Mouse (Mus musculus) brain, embryonic 14.5 days (tissue): Measurements from ENCODE around the gene Ing4. TPM values are rescaled to one million over a fixed set of nuclear protein-coding genes. Genes with fewer than 3 reads are reported as not detected.

ENCODE experiments used
- DNase-seq: peaks from one replicate; pipeline ENCODE4 v3.0.0-alpha.2; 2011; ENCODE audit warnings: low read depth
- CTCF ChIP-seq: fragments of 200-500 bp; IDR thresholded peaks from 2 replicates; pipeline ENCODE4 v1.5.1; 2012; ENCODE audit warnings: inconsistent platforms, mild to moderate bottlenecking, moderate library complexity, borderline replicate concordance; ENCODE audit not compliant: insufficient read depth, insufficient read length; ENCODE audit errors: extremely low read depth
- POLR2A ChIP-seq: fragments of 200-500 bp; IDR thresholded peaks from 2 replicates; pipeline ENCODE4 v1.6.1; 2012; ENCODE audit warnings: mild to moderate bottlenecking, inconsistent platforms, borderline replicate concordance; ENCODE audit not compliant: poor library complexity, insufficient read depth, insufficient read length, severe bottlenecking; ENCODE audit errors: extremely low read depth
- polyA plus RNA-seq: library from polyadenylated mRNA; depleted of rRNA; stranded (reverse); fragments of >200 nt; gene quantifications from 2 replicates; pipeline ENCODE4 v1.2.3, GENCODE M21; 2012

Gene Ing4
- polyA plus RNA-seq, 1 experiment, result 127 TPM

DNA sequence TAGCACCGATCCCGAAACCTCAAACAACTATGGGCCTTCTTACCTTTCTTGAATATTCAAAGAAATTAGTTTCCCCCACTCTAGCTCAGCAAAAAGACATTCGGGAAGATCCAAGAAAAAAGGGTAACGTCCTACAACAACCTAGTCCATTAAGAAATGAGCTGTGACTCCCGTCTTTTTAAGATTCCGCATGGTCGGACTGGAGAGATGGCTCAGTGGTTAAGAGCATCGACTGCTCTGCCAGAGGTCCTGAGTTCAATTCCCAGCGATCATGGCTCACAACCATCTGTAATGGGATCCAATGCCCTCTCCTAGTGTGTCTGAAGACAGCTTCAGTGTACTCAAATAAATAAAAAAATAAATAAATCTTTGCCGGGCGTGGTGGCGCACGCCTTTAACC lies 31.5 kb upstream of the Ing4 start:
- DNase-seq, result no peak
- TF ChIP-seq CTCF (no peak), POLR2A (no peak)

DNA sequence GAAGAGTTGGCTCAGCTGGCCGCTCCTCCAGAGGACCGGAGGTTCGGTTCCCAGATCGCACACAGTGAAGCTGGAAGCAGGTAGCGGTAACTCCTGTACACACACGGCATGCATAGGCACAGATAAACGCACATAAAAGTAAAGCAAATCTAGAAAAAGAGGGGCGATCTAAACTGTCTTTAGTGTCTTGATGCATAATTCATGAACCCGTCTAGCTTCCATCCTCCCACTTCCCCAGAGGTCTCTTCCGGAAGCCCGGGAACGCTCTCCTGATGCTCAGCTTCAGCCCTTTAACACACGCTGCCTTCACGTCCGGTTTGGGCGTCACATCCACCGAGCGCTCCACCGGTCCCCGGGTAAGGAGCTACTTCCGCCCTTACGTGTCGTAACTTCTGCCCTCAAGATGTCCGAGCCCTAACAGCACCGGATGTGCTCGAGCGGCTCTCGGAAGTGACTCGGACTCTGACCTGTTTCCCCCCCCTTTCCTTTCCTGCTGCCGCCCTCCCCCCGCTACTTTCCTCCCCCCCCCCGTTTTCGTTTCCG lies 30.9 kb upstream of the Ing4 start:
- peak; percentile 100 for DNase-seq
- 0 out of 2 replicates have a peak, but pooled peaks have one; percentile 26 for TF ChIP-seq POLR2A
- TF ChIP-seq CTCF, result no peak

DNA sequence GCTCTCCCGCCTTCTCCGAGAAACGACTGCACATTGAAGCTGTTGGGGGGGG lies 30.6 kb upstream of the Ing4 start, which contains the start of gene Zfp384:
TSS of gene Zfp384 (plus strand) at position 17 of the 52 bp plus-strand sequence.
- TF ChIP-seq POLR2A, result no peak
- TF ChIP-seq CTCF, result no peak
- no peak for DNase-seq

DNA sequence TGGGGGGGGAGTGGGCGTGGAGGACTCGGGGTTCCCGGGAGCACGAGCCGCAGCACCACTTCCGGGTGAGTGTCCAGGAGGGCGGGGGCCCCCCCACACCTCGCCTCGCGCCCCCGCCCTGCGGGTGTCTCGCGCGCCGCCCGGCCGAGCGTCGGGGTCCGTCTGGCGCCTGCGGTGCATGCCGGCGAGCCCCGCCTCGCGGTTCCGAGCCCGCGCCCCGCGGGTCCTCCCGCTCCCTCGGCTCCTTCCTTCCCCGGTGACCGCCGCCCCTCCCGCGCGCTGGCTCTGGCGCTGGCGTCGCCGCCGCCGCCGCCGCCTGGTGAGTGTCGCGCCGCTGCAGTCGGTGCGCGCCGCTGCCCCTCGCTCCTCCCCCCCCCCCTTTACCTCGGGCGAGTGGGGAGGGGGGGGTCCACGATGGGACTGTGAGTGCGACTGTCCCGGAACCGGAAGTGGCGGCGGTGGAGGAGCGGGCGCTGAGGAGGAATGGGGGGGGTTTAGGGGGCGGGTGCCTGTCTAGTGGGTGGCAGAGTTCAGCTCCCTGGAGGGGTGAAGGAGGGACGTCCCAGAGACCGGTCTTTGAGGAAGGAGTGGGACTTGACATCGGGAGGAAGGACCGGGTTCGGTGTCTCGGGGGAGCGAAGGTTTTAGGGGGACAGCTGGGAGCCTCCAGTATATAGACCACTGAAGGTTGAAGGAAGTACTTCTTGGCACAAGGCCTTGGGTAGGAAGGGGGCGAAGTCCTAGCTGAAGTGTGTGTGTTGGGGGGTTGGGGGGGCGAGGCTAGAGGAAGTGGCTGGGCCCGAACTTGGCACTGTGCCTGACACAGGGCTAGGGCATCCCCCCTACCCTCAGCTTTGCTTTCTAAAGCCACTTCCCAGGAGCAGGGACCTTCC lies 30.1 kb upstream of the Ing4 start:
- TF ChIP-seq CTCF (no peak), POLR2A (peak; percentile 25; the same call in 1 of the 2 replicates)
- peak; percentile 95 for DNase-seq

DNA sequence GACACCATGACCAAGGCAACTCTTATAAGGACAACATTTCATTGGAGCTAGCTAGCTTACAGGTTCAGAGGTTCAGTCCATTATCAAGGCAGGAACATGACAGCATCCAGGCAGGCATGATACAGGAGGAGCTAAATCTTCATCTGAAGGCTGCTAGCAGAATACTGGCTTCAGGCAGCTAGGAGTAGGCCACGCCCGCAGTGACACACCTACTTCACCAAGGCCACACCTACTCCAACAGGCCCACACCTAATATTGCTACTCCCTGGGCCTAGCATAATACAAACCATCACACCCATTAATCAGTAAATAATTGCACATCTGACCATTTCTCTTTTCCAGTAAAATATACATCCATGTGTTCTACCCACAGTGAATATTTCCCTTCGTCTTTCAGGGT lies 21.9 kb upstream of the Ing4 start:
- TF ChIP-seq CTCF, result no peak
- TF ChIP-seq POLR2A, result no peak
- no peak for DNase-seq

DNA sequence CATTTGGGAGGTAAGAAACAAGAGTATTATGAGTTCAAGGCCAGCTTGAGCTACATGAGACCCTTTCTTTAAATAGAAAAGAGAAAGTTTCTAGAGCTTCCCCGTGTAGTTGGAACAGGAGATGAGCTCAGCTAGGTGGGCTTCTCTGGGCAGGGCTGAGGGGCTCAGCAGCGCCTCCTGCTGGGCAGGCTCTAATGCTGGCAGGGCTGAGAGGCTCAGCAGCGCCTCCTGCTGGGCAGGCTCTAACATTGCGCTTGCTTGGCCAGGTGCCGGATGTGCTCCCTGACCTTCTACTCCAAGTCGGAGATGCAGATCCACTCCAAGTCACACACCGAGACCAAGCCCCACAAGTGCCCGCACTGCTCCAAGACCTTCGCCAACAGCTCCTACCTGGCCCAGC lies 9.0 kb upstream of the Ing4 start:
- DNase-seq, result peak; percentile 47
- TF ChIP-seq CTCF, result peak; percentile 90

DNA sequence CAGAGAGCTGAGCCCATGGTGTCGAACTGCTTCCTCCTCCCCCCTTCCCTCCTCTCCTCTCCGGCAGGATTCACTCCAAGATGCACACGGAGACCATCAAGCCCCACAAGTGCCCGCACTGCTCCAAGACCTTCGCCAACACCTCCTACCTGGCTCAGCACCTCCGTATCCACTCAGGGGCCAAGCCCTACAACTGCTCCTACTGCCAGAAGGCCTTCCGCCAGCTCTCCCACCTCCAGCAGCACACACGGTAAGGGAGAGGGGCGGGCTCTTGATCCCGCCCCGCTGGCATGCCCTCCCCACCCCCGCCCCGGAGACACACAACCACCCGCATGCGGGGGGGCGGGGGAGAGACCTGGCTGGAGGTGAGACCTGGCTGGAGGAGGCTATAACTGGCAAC lies 8.0 kb upstream of the Ing4 start:
- DNase-seq, result no peak
- TF ChIP-seq POLR2A (no peak), CTCF (no peak)

DNA sequence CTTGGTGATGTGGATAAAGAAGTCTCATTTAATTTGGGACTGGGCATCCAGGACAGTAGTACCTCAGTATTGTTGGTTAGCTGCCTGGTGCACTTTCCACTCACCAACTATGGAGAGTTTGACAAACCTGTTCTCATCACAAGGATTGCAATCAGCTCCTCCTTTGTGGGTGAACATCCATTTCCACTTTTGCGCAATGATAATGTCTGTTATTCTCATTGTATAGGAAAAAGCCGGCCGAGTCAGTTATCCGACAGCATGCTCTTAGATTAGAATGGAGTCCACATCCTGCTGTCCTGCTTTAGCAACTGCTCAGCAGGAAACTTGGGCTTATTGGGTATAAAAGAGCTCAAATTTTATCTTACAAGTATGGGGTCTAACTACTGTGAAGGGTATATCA lies 894 bp upstream of the Ing4 start:
- no peak for DNase-seq
- no peak for TF ChIP-seq POLR2A

DNA sequence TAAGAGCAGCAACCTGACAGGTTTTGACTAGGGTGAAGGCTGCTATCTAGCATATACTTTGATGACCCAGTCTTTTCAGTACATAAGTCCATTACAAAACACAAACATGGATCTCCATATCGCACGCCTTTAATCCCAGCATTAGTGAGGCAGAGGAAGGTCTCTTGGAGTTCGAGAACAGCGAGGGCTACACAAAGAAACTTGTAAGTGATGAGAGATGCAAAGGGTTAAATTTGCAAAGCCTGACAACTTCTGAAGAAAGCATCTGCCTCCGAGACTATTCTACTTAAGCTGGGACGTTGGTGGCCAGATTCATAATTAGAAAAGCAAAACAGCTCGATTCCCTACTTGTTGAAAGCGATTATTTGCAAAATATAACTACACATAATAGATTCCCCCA lies 429 bp upstream of the Ing4 start:
- DNase-seq, result no peak
- TF ChIP-seq CTCF (no peak), POLR2A (no peak)

DNA sequence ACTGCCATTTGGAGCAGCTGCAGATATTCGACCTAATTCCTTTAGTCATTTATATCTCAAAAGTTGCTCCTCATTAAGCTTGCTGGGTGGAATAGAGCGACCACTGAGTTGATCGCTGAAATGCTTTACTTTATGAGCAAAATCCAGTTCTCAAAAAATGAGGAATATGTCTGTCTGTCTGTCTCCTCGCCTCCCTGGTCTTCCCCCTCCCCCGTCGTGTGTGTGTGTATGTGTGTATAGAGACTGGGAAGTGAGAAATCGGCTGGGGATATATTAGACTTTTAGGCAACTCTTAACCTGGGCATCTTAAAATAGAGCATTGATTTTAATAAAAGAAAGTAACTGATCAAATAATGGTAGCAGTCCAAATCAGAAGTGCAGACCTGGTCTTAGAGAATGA lies 661 bp downstream of the Ing4 start:
- DNase-seq, result no peak
- TF ChIP-seq CTCF (no peak), POLR2A (no peak)

DNA sequence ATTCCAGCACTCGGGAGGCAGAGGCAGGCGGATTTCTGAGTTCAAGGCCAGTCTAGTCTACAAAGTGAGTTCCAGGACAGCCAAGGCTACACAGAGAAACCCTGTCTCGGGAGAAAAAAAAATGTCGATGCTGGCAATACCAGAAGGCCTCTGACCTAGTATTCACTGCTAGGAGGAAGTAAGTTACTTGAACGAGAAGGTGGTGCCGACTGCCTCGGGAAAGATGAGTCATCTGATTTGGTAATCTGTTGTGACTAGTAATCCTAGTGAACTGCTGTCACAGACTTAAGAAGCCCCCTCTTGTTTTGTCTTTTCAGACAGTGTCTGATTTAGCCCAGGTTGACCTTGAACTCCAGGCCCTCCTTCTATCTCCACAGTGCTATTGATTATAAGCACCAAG lies 1.5 kb downstream of the Ing4 start:
- no peak for DNase-seq
- no peak for TF ChIP-seq POLR2A

DNA sequence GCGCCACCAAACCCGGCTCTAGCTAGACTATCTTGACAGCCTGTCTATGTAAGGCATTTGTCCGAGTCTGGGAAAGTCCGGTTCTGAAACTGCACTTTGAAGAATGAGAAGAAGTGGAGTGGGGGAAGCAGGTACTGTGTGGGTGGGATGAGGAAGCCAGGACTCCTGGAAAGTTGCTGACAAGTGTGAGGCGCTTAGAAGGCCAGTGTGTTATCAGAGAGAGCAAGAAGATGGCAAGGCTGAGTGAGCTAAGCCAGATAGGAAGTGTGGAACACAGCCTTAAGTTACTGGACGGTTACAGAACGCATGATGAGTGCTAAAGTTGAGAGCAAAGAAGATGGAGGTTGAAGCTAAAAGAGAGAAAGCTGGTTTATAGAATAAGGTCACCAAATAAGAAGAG lies 2.5 kb downstream of the Ing4 start:
- no peak for DNase-seq
- no peak for TF ChIP-seq CTCF
- no peak for TF ChIP-seq POLR2A
